Mouse (Mus musculus): Measurements from ENCODE around the gene Gucy1b2. TPM values are rescaled to one million over a fixed set of nuclear protein-coding genes. Genes with fewer than 3 reads are reported as not detected.

The Gucy1b2 gene
- polyA plus RNA-seq (2021; fragmentation: Nextera tagmentation) = 0.10 and 0.18 TPM in 2 replicates
- long read RNA-seq, experiment 1 = 0 reads
- long read RNA-seq, experiment 2, partial matches to known transcripts = 0 of 2 reads
- long read RNA-seq, experiment 2, other reads (novel, unspliced or antisense) = 1 of 2 reads

GRCm38 (mm10) chr14:62456239-62456747, at the start of gene Gucy1b2:
Gene Gucy1b2 (minus strand): TSS chr14:62456289.

Other genes with a start within 250 kb of the Gucy1b2 start
- 13.0 and 13.9 TPM in 2 replicates for gene Rnaseh2b, start 163.7 kb downstream of the Gucy1b2 start, polyA plus RNA-seq (2021; fragmentation: Nextera tagmentation)
- 3.5 and 4.3 TPM in 2 replicates for gene Dleu7, start 163.2 kb downstream of the Gucy1b2 start, polyA plus RNA-seq (2021; fragmentation: Nextera tagmentation)
- 7.5 and 11.0 TPM in 2 replicates for gene Fam124a, start 99.4 kb upstream of the Gucy1b2 start, polyA plus RNA-seq (2021; fragmentation: Nextera tagmentation)
- gene Gm4131, start 110.6 kb upstream of the Gucy1b2 start, polyA plus RNA-seq (2021; fragmentation: Nextera tagmentation) = not detected in 2 replicates
- gene Serpine3, start 207.4 kb upstream of the Gucy1b2 start, polyA plus RNA-seq (2021; fragmentation: Nextera tagmentation) = not detected in 2 replicates

Data from layer of hippocampus, adult 6 months (tissue).